Mouse (Mus musculus) kidney, postnatal 0 days (tissue): ENCODE data around the gene Crtc3. TPM values are rescaled to one million over a fixed set of nuclear protein-coding genes. Genes with fewer than 3 reads are reported as not detected.
A peak's percentile ranks its signal among the peaks of the same experiment; 100 is the strongest.

Source experiments
- ATAC-seq: fragments of 200-750 bp; cut with Nextera tagmentation; replicated peaks from 2 replicates; pipeline ENCODE4 v1.8.0; 2017; ENCODE audit warnings: low read depth, moderate number of reproducible peaks, moderate TSS enrichment, moderate library complexity; ENCODE audit not compliant: low FRiP score
- DNase-seq: peaks from one replicate; pipeline ENCODE4 v3.0.0-alpha.2; 2016; ENCODE audit warnings: low spot score
- H3K27ac ChIP-seq: fragments of 300-500 bp; sonication (generic); 2 replicates; pipeline ENCODE4 v1.5.1; 2014; ENCODE audit warnings: mild to moderate bottlenecking
- H3K27me3 ChIP-seq: fragments of 300-500 bp; sonication (generic); 2 replicates; pipeline ENCODE4 v1.6.1; 2014; ENCODE audit warnings: low read length, mixed read lengths; ENCODE audit not compliant: insufficient read depth
- H3K36me3 ChIP-seq: fragments of 300-500 bp; sonication (generic); 2 replicates; pipeline ENCODE4 v1.6.1; 2014; ENCODE audit warnings: low read length, mixed read lengths; ENCODE audit not compliant: insufficient read depth
- H3K4me1 ChIP-seq: fragments of 300-500 bp; sonication (generic); replicated peaks from 2 replicates; pipeline ENCODE4 v1.6.1; 2014; ENCODE audit warnings: antibody characterized with exemption, low read length, mixed read lengths; ENCODE audit not compliant: insufficient read depth
- H3K4me2 ChIP-seq: fragments of 300-500 bp; sonication (generic); 2 replicates; pipeline ENCODE4 v1.6.1; 2014; ENCODE audit warnings: mild to moderate bottlenecking, low read length, moderate library complexity, mixed read lengths
- H3K4me3 ChIP-seq: fragments of 300-500 bp; sonication (generic); replicated peaks from 2 replicates; pipeline ENCODE4 v1.5.1; 2014; ENCODE audit warnings: low read depth, low read length
- H3K9ac ChIP-seq: fragments of 300-500 bp; sonication (generic); 2 replicates; pipeline ENCODE4 v1.6.1; 2014; ENCODE audit warnings: low read depth, low read length
- H3K9me3 ChIP-seq: fragments of 300-500 bp; sonication (generic); replicated peaks from 2 replicates; pipeline ENCODE4 v1.6.1; 2016; ENCODE audit warnings: low read length, inconsistent platforms, mixed read lengths
- CTCF ChIP-seq: IDR thresholded peaks from 2 replicates; pipeline ENCODE4 v1.5.1; 2016; ENCODE audit warnings: antibody characterized with exemption, low read depth, mild to moderate bottlenecking, moderate library complexity
- WGBS: fragments of 180-500 bp; shearing (Covaris S2); extraction: QIAGEN DNeasy Blood & Tissue Kit; methylation state at CpG from one replicate; pipeline ENCODE4 v1.1.7; 2014; 5-methylcytosine and 5-hydroxymethylcytosine counted together
- polyA plus RNA-seq: library from polyadenylated mRNA; unstranded; fragments of >200 nt; fragmentation: Nextera tagmentation; extraction: Ambion mirVana; gene quantifications from 2 replicates; pipeline ENCODE4 v1.2.1, GENCODE M21; 2015

Gene Crtc3
- polyA plus RNA-seq, 1 experiment from 2014 or later, result 18.5 TPM

- Histone ChIP-seq H3K4me1 (peaks cover 30% of the 10 kb centered on the region), H3K27ac (no peak overlapping the region), H3K4me3 (no peak overlapping the region), H3K4me2 (no peak overlapping the region), H3K9me3 (no peaks in the 10 kb centered on the region), H3K9ac (no peak overlapping the region), H3K27me3 (no peaks in the 10 kb centered on the region), H3K36me3 (no peaks in the 10 kb centered on the region)
- WGBS, result 98% methylated on average over 2 of the region's 2 CpGs
- DNase-seq (no peak), ATAC-seq (no peak)
- no peak for TF ChIP-seq CTCF
These were observed 55.0 kb downstream of the Crtc3 start for GRCm38 (mm10) chr7:80633635-80634034.

GRCm38 (mm10) chr7:80631993-80632392 is 56.7 kb downstream of the Crtc3 start:
- no peak overlapping the region for H3K4me3 ChIP-seq
- DNase-seq (no peak), ATAC-seq (no peak)
- no peaks in the 10 kb centered on the region for H3K9me3 ChIP-seq
- H3K27me3 ChIP-seq, result no peaks in the 10 kb centered on the region
- 58% methylated on average over 6 of the region's 6 CpGs for WGBS
- H3K27ac ChIP-seq, result 0 out of 2 replicates have a peak overlapping the region, but pooled peaks have one; percentile 5
- no peak overlapping the region for H3K4me2 ChIP-seq
- no peak for TF ChIP-seq CTCF
- peaks cover 33% of the 10 kb centered on the region for H3K4me1 ChIP-seq
- H3K9ac ChIP-seq, result peak overlapping the region; percentile 32; the same call in 1 of the 2 replicates
- 0 out of 2 replicates have a peak, but pooled peaks cover 2% of the 10 kb centered on the region for H3K36me3 ChIP-seq

- Histone ChIP-seq H3K4me1 (peaks cover 27% of the 10 kb centered on the region), H3K36me3 (0 out of 2 replicates have a peak, but pooled peaks cover 4% of the 10 kb centered on the region), H3K4me3 (no peak overlapping the region), H3K27ac (no peak overlapping the region), H3K27me3 (no peaks in the 10 kb centered on the region), H3K4me2 (no peak overlapping the region), H3K9ac (no peak overlapping the region), H3K9me3 (no peaks in the 10 kb centered on the region)
- DNase-seq (no peak), ATAC-seq (no peak)
- WGBS, result 63% methylated on average over 3 of the region's 3 CpGs
- TF ChIP-seq CTCF, result no peak
These were observed 57.3 kb downstream of the Crtc3 start for GRCm38 (mm10) chr7:80631405-80631804.

GRCm38 (mm10) chr7:80629369-80629768 is 59.3 kb downstream of the Crtc3 start:
- H3K27ac ChIP-seq, result peak overlapping the region; percentile 84
- no peaks in the 10 kb centered on the region for H3K27me3 ChIP-seq
- whole genome bisulfite sequencing, result 10% methylated on average over 12 of the region's 12 CpGs
- ATAC-seq (no peak), DNase-seq (peak; percentile 81)
- no peak overlapping the region for H3K4me3 ChIP-seq
- peaks cover 27% of the 10 kb centered on the region for H3K4me1 ChIP-seq
- peak overlapping the region; percentile 44; the same call in 1 of the 2 replicates for H3K4me2 ChIP-seq
- 0 out of 2 replicates have a peak, but pooled peaks cover 6% of the 10 kb centered on the region for H3K36me3 ChIP-seq
- no peak for TF ChIP-seq CTCF
- no peaks in the 10 kb centered on the region for H3K9me3 ChIP-seq
- H3K9ac ChIP-seq, result peak overlapping the region; percentile 18; the same call in 1 of the 2 replicates

- no peak overlapping the region for H3K4me3 ChIP-seq
- H3K27ac ChIP-seq, result peak overlapping the region; percentile 84
- H3K9me3 ChIP-seq, result no peaks in the 10 kb centered on the region
- peak; percentile 85 for DNase-seq
- H3K4me1 ChIP-seq, result peaks cover 27% of the 10 kb centered on the region
- H3K27me3 ChIP-seq, result no peaks in the 10 kb centered on the region
- peak; percentile 78; the same call in 1 of the 2 replicates for ATAC-seq
- TF ChIP-seq CTCF, result no peak
- peak overlapping the region; percentile 6; the same call in 1 of the 2 replicates for H3K9ac ChIP-seq
- H3K4me2 ChIP-seq, result peak overlapping the region; percentile 44
- 10% methylated on average over 8 of the region's 8 CpGs for WGBS
- H3K36me3 ChIP-seq, result 0 out of 2 replicates have a peak, but pooled peaks cover 6% of the 10 kb centered on the region
These were observed 59.9 kb downstream of the Crtc3 start for GRCm38 (mm10) chr7:80628708-80629183.

- ATAC-seq (no peak), DNase-seq (no peak)
- peaks cover 27% of the 10 kb centered on the region for H3K4me1 ChIP-seq
- no peaks in the 10 kb centered on the region for H3K9me3 ChIP-seq
- TF ChIP-seq CTCF, result no peak
- H3K4me3 ChIP-seq, result no peak overlapping the region
- H3K27me3 ChIP-seq, result no peaks in the 10 kb centered on the region
- H3K9ac ChIP-seq, result no peak overlapping the region
- H3K36me3 ChIP-seq, result 0 out of 2 replicates have a peak, but pooled peaks cover 6% of the 10 kb centered on the region
- H3K4me2 ChIP-seq, result no peak overlapping the region
- no peak overlapping the region for H3K27ac ChIP-seq
- 87% methylated on average over 5 of the region's 5 CpGs for WGBS
These were observed 61.7 kb downstream of the Crtc3 start for GRCm38 (mm10) chr7:80626943-80627342.
